Mouse (Mus musculus) WW6 (cell line): ENCODE data around the gene Shmt1.
"Not testable (repeated sequence)": the region's sequence is repeated elsewhere in the genome, so short reads cannot be mapped to it uniquely, and the experiment has no call there.

Experiments
- DNase-seq: peaks from one replicate; pipeline ENCODE4 v3.0.0-alpha.2; 2013; ENCODE audit warnings: low read depth, low spot score

Shmt1 gene

GRCm38 (mm10) chr11:60811618-60812017 lies at the start of gene Shmt1:
Shmt1 (minus strand) TSS chr11:60811718.
- DNase-seq: not testable (repeated sequence)

- DNase-seq: no peak
Observed at GRCm38 (mm10) chr11:60856587-60856986, 45.1 kb upstream of the Shmt1 start.

GRCm38 (mm10) chr11:60845415-60845814 lies 33.9 kb upstream of the Shmt1 start:
- no peak for DNase-seq

- DNase-seq: no peak
Observed at GRCm38 (mm10) chr11:60843412-60843811, 31.9 kb upstream of the Shmt1 start.

- no peak for DNase-seq
Observed at GRCm38 (mm10) chr11:60841467-60842200, 30.1 kb upstream of the Shmt1 start.

- DNase-seq: no peak
Observed at GRCm38 (mm10) chr11:60837644-60838406, 26.3 kb upstream of the Shmt1 start.

- DNase-seq: no peak
Observed at GRCm38 (mm10) chr11:60836897-60837296, 25.4 kb upstream of the Shmt1 start.

GRCm38 (mm10) chr11:60830433-60831052 lies 19.0 kb upstream of the Shmt1 start, which contains the start of gene Dhrs7b:
Dhrs7b (plus strand) TSS chr11:60830631.
- peak; percentile 96 for DNase-seq

GRCm38 (mm10) chr11:60828903-60829302 lies 17.4 kb upstream of the Shmt1 start:
- DNase-seq: no peak

- DNase-seq: no peak
Observed at GRCm38 (mm10) chr11:60827241-60827945, 15.9 kb upstream of the Shmt1 start.

GRCm38 (mm10) chr11:60826700-60827099 lies 15.2 kb upstream of the Shmt1 start:
- DNase-seq: no peak

- DNase-seq: no peak
Observed at GRCm38 (mm10) chr11:60825191-60825590, 13.7 kb upstream of the Shmt1 start.

GRCm38 (mm10) chr11:60823771-60824170 lies 12.3 kb upstream of the Shmt1 start:
- no peak for DNase-seq

- no peak for DNase-seq
Observed at GRCm38 (mm10) chr11:60816398-60816797, 4.9 kb upstream of the Shmt1 start.

GRCm38 (mm10) chr11:60811054-60811460 lies 461 bp downstream of the Shmt1 start:
- peak; percentile 99 for DNase-seq

GRCm38 (mm10) chr11:60810046-60810965 lies 1.2 kb downstream of the Shmt1 start:
- DNase-seq: no peak

- DNase-seq: no peak
Observed at GRCm38 (mm10) chr11:60809546-60809945, 2.0 kb downstream of the Shmt1 start.

- DNase-seq: no peak
Observed at GRCm38 (mm10) chr11:60808286-60809070, 3.0 kb downstream of the Shmt1 start.

GRCm38 (mm10) chr11:60800892-60801291 lies 10.6 kb downstream of the Shmt1 start:
- DNase-seq: no peak

- no peak for DNase-seq
Observed at GRCm38 (mm10) chr11:60799977-60800376, 11.5 kb downstream of the Shmt1 start.
